Mouse (Mus musculus) ES-E14 (cell line): Measurements from ENCODE around the gene Ugt1a10.

Source experiments
- HCFC1 ChIP-seq: IDR thresholded peaks from 2 replicates; pipeline ENCODE4 v1.6.1; 2012; ENCODE audit warnings: low read length, inconsistent platforms, borderline replicate concordance; ENCODE audit not compliant: insufficient read depth
- MAFK ChIP-seq: IDR thresholded peaks from 2 replicates; pipeline ENCODE4 v1.6.1; 2014; ENCODE audit warnings: mild to moderate bottlenecking, low read depth, low read length, inconsistent platforms; ENCODE audit not compliant: insufficient read depth

DNA sequence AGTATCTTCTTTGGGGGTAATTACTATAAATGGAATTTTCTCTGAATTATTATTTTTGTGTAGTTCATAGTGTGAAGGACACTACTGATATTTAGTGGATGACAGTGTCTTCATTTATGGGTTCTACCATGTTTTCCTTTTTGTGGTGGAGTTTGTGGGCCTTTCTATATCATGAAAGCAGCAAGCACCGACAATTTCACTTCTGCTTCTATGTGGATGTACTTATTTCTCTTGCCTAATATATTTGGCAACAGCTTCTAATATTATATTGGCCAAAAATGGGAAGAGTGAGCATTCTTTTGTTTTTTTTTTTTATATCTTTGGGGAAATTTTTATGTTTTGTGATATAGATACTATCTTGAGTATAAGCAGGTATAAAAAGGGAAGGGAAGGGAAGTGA is 26.5 kb downstream of the Ugt1a10 start:
- TF ChIP-seq MAFK (no peak), HCFC1 (no peak)
